Mouse (Mus musculus): ENCODE measurements at regions not wholly inside any gene's neighbourhood (a gene's known extent, or its start where the extent isn't known, plus 50 kb on each side); places are given as distances from the start of the nearest gene placed in this dataset.

GRCm38 (mm10) chr4:53245553-53245952 lies 85.9 kb upstream of the Abca1 start:
- no peak for TF ChIP-seq CTCF (IDR thresholded peaks at IDR 0.05)
- no peak for TF ChIP-seq POLR2A (IDR thresholded peaks at IDR 0.05; ENCODE audit: insufficient read depth, low read depth, low read length)

Data from heart, adult 2 months (tissue).